Mouse (Mus musculus) G1E (cell line): ENCODE measurements around the gene Art5. TPM values are rescaled to one million over a fixed set of nuclear protein-coding genes. Genes with fewer than 3 reads are reported as not detected.

ENCODE experiments used
- ATAC-seq: 2 replicates; pipeline ENCODE4 v1.8.0; 2016; ENCODE audit warnings: mild to moderate bottlenecking; ENCODE audit not compliant: insufficient number of reproducible peaks, poor library complexity, low FRiP score, severe bottlenecking; ENCODE audit errors: extremely low read depth
- DNase-seq: peaks from one replicate; pipeline ENCODE4 v3.0.0; 2012; ENCODE audit warnings: low spot score
- H3K27me3 ChIP-seq: 2 replicates; pipeline ENCODE4 v1.6.1; 2012; ENCODE audit warnings: mild to moderate bottlenecking, low read length, inconsistent platforms; ENCODE audit not compliant: insufficient read depth
- H3K36me3 ChIP-seq: replicated peaks from 2 replicates; pipeline ENCODE3; 2012; ENCODE audit warnings: mild to moderate bottlenecking, inconsistent platforms
- H3K4me1 ChIP-seq: 2 replicates; pipeline ENCODE4 v1.6.1; 2012; ENCODE audit warnings: low read depth, low read length, inconsistent platforms, mixed read lengths; ENCODE audit not compliant: insufficient read depth
- H3K4me3 ChIP-seq: 2 replicates; pipeline ENCODE4 v1.5.1; 2012; ENCODE audit warnings: low read depth, mild to moderate bottlenecking, inconsistent platforms, low read length, moderate library complexity, mixed read lengths
- H3K9me3 ChIP-seq: replicated peaks from 2 replicates; pipeline ENCODE4 v1.6.1; 2012; ENCODE audit warnings: inconsistent platforms
- CTCF ChIP-seq: IDR thresholded peaks from 2 replicates; pipeline ENCODE4 v1.5.1; 2012; ENCODE audit warnings: low read depth, low read length, inconsistent platforms, mixed read lengths
- GATA1 ChIP-seq: IDR thresholded peaks from 2 replicates; pipeline ENCODE4 v1.6.1; 2012; ENCODE audit warnings: borderline replicate concordance, low read length, inconsistent platforms, mixed read lengths
- GATA2 ChIP-seq: IDR thresholded peaks from 2 replicates; pipeline ENCODE4 v1.6.1; 2012; ENCODE audit warnings: low read depth, low read length, inconsistent platforms, borderline replicate concordance
- POLR2AphosphoS5 ChIP-seq: IDR thresholded peaks from 2 replicates; pipeline ENCODE4 v1.6.1; 2012; ENCODE audit warnings: low read depth, low read length, inconsistent platforms; ENCODE audit not compliant: insufficient replicate concordance
- TAL1 ChIP-seq: conservative IDR thresholded peaks from 2 replicates; pipeline ENCODE4 v1.6.1; 2012; ENCODE audit warnings: low read depth, low read length, inconsistent platforms, mixed read lengths
- polyA plus RNA-seq: library from polyadenylated mRNA; stranded (reverse); fragments of >175 nt; gene quantifications from 2 replicates; pipeline ENCODE4 v1.2.3, GENCODE M21; 2012
- total RNA-seq, 2 experiments: library from RNA; stranded (forward) in 1 of 2; stranded (reverse) in 1 of 2; fragments of 200-1000 nt in 1 of 2; fragments of >200 nt in 1 of 2; fragmentation: Nextera tagmentation in 1 of 2; gene quantifications; 2 replicates each; pipeline ENCODE4 v1.2.3; 2014 to 2017

Art5 gene
- total and polyA plus RNA-seq, 3 experiments = 0.16 TPM; not detected in 2

DNA sequence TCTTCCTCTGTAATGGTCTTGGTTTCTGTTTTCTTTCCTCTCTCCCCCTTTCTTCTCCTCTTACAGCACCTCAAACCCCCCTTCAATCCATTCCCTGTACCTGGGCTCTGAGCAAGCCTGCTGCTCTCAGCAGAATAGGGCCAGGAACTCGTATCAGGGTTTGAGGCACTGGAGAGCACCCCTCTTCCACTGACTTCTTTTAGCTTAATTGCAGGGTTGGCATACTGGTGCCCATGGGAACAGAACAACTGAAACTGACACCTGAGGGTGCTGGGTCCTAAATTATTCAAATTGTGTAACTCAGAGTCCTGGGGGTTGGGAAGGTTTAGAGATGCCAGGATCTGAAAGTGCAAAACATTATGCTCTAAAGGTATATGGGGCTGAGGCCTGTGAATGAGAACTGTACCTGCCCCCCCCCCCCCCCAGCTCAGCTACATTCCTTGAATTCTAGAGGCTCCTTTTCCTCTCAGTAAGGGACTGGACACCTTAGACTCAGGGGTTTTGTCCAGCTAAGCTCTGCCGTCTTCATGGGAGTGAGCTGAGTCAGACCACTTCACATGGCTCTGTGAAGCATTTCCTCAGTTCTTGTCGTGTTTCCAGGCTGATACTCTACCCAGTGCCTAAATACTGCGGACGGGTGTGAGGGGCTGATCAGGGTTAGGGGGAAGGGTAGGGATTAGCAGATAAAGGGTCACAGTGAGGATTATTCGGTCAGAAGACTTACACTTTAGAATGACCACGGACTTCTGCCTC lies 7.5 kb upstream of the Art5 start, which contains the start of gene Chrna10:
Gene Chrna10 (minus strand): TSS at position 250 of the 753 bp plus-strand sequence.
- ATAC-seq (no peak), DNase-seq (no peak)
- TF ChIP-seq POLR2AphosphoS5 (no peak), TAL1 (no peak), GATA1 (no peak), CTCF (no peak), GATA2 (no peak)
- H3K4me1 ChIP-seq = peaks cover 14% of the 10 kb centered on the region
- peaks cover 36% of the 10 kb centered on the region for H3K36me3 ChIP-seq
- no peak within 1 kb of the TSS for H3K4me3 ChIP-seq
- H3K27me3 ChIP-seq = peaks cover 25% of the 10 kb centered on the region
- H3K9me3 ChIP-seq = no peaks in the 10 kb centered on the region

DNA sequence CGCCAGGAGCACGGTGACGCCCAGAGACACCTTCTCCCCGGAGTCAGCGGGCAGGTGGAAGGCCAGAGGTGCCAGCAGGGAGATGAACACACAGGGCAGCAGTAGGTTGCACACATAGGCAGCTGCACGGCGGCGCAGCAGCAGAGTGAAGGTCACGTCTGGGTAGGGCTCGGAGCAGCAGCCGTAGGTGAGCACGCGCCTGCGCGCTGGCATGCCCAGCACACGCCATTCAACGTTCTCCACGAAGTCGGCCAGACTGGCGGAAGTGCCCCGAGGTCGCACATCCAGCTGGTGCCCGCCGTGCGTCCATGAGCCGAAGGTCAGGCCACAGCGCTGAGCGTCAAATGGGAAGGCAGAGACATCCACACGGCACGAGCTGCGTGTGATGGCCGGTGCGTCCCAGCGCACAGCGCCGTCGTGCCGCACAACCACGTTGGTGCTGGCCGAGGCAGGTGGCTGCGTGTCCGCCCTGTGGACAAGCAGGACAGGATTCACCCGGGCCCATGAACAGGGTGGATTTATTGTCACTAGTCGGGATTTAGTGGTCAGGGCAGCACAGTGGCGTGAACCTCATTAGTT lies 4.0 kb upstream of the Art5 start:
- DNase-seq (no peak), ATAC-seq (no peak)
- Histone ChIP-seq H3K27me3 (peaks cover 55% of the 10 kb centered on the region), H3K4me1 (peaks cover 14% of the 10 kb centered on the region), H3K36me3 (peaks cover 3% of the 10 kb centered on the region), H3K4me3 (peak overlapping the region; percentile 3; the same call in 1 of the 2 replicates), H3K9me3 (no peaks in the 10 kb centered on the region)
- TF ChIP-seq TAL1 (no peak), POLR2AphosphoS5 (no peak), GATA2 (no peak), CTCF (no peak), GATA1 (no peak)

- DNase-seq (no peak), ATAC-seq (no peak)
- Histone ChIP-seq H3K4me1 (peaks cover 14% of the 10 kb centered on the region), H3K27me3 (peaks cover 75% of the 10 kb centered on the region), H3K9me3 (no peaks in the 10 kb centered on the region), H3K4me3 (no peak overlapping the region), H3K36me3 (no peaks in the 10 kb centered on the region)
- TF ChIP-seq GATA1 (no peak), TAL1 (no peak), CTCF (no peak), GATA2 (no peak), POLR2AphosphoS5 (no peak)
These were observed 457 bp upstream of the Art5 start for GRCm38 (mm10) chr7:102109746-102110145.

- no peaks in the 10 kb centered on the region for H3K9me3 ChIP-seq
- H3K36me3 ChIP-seq = no peaks in the 10 kb centered on the region
- no peak for DNase-seq
- H3K4me1 ChIP-seq = peaks cover 9% of the 10 kb centered on the region
- TF ChIP-seq CTCF = no peak
- TF ChIP-seq TAL1 = no peak
- no peak for TF ChIP-seq GATA2
- no peak for TF ChIP-seq POLR2AphosphoS5
- no peak for TF ChIP-seq GATA1
- H3K4me3 ChIP-seq = no peak overlapping the region
- H3K27me3 ChIP-seq = peaks cover 72% of the 10 kb centered on the region
- no peak for ATAC-seq
These were observed 1.1 kb downstream of the Art5 start for GRCm38 (mm10) chr7:102108206-102108605.

- H3K27me3 ChIP-seq = peaks cover 69% of the 10 kb centered on the region
- no peaks in the 10 kb centered on the region for H3K9me3 ChIP-seq
- no peak for TF ChIP-seq CTCF
- no peak for TF ChIP-seq GATA1
- TF ChIP-seq GATA2 = no peak
- no peaks in the 10 kb centered on the region for H3K36me3 ChIP-seq
- no peak overlapping the region for H3K4me3 ChIP-seq
- DNase-seq (no peak), ATAC-seq (no peak)
- peaks cover 15% of the 10 kb centered on the region for H3K4me1 ChIP-seq
These were observed 2.6 kb downstream of the Art5 start for GRCm38 (mm10) chr7:102106700-102107141.

DNA sequence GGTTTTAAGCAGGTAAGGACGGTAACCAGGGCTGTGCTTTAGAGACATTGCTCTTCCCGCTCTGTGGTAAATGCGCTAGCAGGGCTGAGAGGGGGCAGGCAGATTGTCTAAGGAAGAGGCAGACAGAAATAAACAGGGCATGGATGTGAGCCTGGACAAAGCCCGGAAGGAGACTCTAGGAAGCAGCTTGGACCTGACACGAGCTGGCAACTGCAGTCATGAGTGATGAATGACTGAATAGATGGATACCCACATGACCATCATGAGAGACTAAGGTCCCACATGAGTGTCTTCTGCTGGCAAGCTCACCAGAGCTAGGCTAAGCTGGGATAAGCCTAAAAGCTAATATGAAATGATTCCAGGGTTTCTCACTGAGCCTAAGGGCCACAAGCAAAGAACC lies 5.2 kb downstream of the Art5 start:
- no peak for DNase-seq
- no peak for TF ChIP-seq GATA2
- no peaks in the 10 kb centered on the region for H3K36me3 ChIP-seq
- no peak for ATAC-seq
- peaks cover 23% of the 10 kb centered on the region for H3K4me1 ChIP-seq
- H3K9me3 ChIP-seq = no peaks in the 10 kb centered on the region
- H3K4me3 ChIP-seq = no peak overlapping the region
- peaks cover 69% of the 10 kb centered on the region for H3K27me3 ChIP-seq

GRCm38 (mm10) chr7:102103555-102103954 lies 5.7 kb downstream of the Art5 start:
- ATAC-seq = no peak
- peaks cover 23% of the 10 kb centered on the region for H3K4me1 ChIP-seq
- H3K36me3 ChIP-seq = no peaks in the 10 kb centered on the region
- H3K4me3 ChIP-seq = no peak overlapping the region
- no peaks in the 10 kb centered on the region for H3K9me3 ChIP-seq
- TF ChIP-seq GATA1 (no peak), GATA2 (no peak), TAL1 (no peak), POLR2AphosphoS5 (no peak)
- H3K27me3 ChIP-seq = peaks cover 70% of the 10 kb centered on the region
- DNase-seq = no peak
